ENCODE assay signal across 26 mouse cellular contexts in genomic region chr5:108633676-108634075, GRCm38 (mm10). TPM values are rescaled to one million over a fixed set of nuclear protein-coding genes. Genes with fewer than 3 reads are reported as not detected.
A peak's percentile ranks its signal among the peaks of the same experiment; 100 is the strongest.
DNase-seq lines count a peak whose midpoint lies in the region; ATAC-seq and TF ChIP-seq lines count a peak whose summit lies in the region.
"Had no signal": no experiment of that assay in that cellular context is flagged by ENCODE, and none has a peak within 500 bp of the region (broad histone marks: within the 10 kb centered on the region; RNA-seq: fewer than 3 reads in every experiment).

No protein-coding gene starts in this region.

- H3K4me2 ChIP-seq in hindbrain, postnatal 0 days (ENCODE audit: low read depth, low read length) = no peak overlapping the region
- no peak overlapping the region for H3K4me2 ChIP-seq in hindbrain, embryonic 11.5 days (replicated peaks; ENCODE audit: low read depth, low read length)
- H3K4me2 ChIP-seq in midbrain, embryonic 11.5 days = no peak overlapping the region
- no peak overlapping the region for H3K4me2 ChIP-seq in midbrain, embryonic 14.5 days (ENCODE audit: low read length)
- H3K4me2 ChIP-seq: embryonic facial prominence, embryonic 12.5 days; embryonic facial prominence, embryonic 15.5 days; heart, embryonic 12.5 days; heart, embryonic 15.5 days; hindbrain, embryonic 12.5 days; hindbrain, embryonic 15.5 days; intestine, embryonic 15.5 days had no signal

- peak; percentile 62 to 72 for DNase-seq in cerebellum, postnatal 10 days
- DNase-seq in hindbrain, postnatal 0 days (ENCODE audit: low spot score) = peak; percentile 24
- DNase-seq in hindbrain, embryonic 11.5 days (ENCODE audit: low spot score) = no peak
- DNase-seq in midbrain, embryonic 11.5 days (ENCODE audit: low spot score, missing footprints) = peak; percentile 54
- no peak for DNase-seq in midbrain, embryonic 14.5 days
- DNase-seq: adrenal gland, postnatal 10 days; adrenal gland, postnatal 36 days; cerebellum, adult 11 months; cerebellum, adult 2 months; cerebellum, adult 9-11 months; forebrain, postnatal 0 days; gastrocnemius, adult 2 months; gastrocnemius, postnatal 14 days; heart, adult 18-20 months; heart, postnatal 10 days; heart, postnatal 4 days had no signal

- 86% methylated on average over 4 of the region's 4 CpGs for WGBS in hindbrain, postnatal 0 days
- WGBS in hindbrain, embryonic 11.5 days = 79% methylated on average over 4 of the region's 4 CpGs
- WGBS in midbrain, embryonic 11.5 days = 94% methylated on average over 4 of the region's 4 CpGs
- 85% methylated on average over 4 of the region's 4 CpGs for WGBS in midbrain, embryonic 14.5 days

- no peaks in the 10 kb centered on the region for H3K9me3 ChIP-seq in hindbrain, postnatal 0 days (ENCODE audit: low read length)
- H3K9me3 ChIP-seq in hindbrain, embryonic 11.5 days (ENCODE audit: control insufficient read depth, low read length) = no peaks in the 10 kb centered on the region
- H3K9me3 ChIP-seq in midbrain, embryonic 11.5 days (ENCODE audit: control insufficient read depth, low read length) = no peaks in the 10 kb centered on the region
- no peaks in the 10 kb centered on the region for H3K9me3 ChIP-seq in midbrain, embryonic 14.5 days (ENCODE audit: control insufficient read depth, low read length)
- H3K9me3 ChIP-seq: embryonic facial prominence, embryonic 12.5 days; embryonic facial prominence, embryonic 15.5 days; heart, embryonic 12.5 days; heart, embryonic 15.5 days; hindbrain, embryonic 12.5 days; hindbrain, embryonic 15.5 days; intestine, embryonic 15.5 days had no signal

- no peaks in the 10 kb centered on the region for H3K36me3 ChIP-seq in hindbrain, postnatal 0 days (ENCODE audit: insufficient read depth, low read length)
- no peaks in the 10 kb centered on the region for H3K36me3 ChIP-seq in hindbrain, embryonic 11.5 days (ENCODE audit: control insufficient read depth, insufficient read depth, low read length)
- H3K36me3 ChIP-seq in midbrain, embryonic 11.5 days (ENCODE audit: control insufficient read depth, insufficient read depth, low read length) = no peaks in the 10 kb centered on the region
- 0 out of 2 replicates have a peak, but pooled peaks cover 4% of the 10 kb centered on the region for H3K36me3 ChIP-seq in midbrain, embryonic 14.5 days (ENCODE audit: control insufficient read depth, insufficient read depth, low read length)
- H3K36me3 ChIP-seq: heart, embryonic 15.5 days; hindbrain, embryonic 15.5 days; intestine, embryonic 15.5 days had no signal

- peaks cover 10% of the 10 kb centered on the region for H3K4me1 ChIP-seq in hindbrain, postnatal 0 days (ENCODE audit: insufficient read depth, low read length)
- H3K4me1 ChIP-seq in hindbrain, embryonic 11.5 days (replicated peaks; ENCODE audit: control insufficient read depth, insufficient read depth, low read length) = peaks cover 2% of the 10 kb centered on the region; the same call in 1 of the 2 replicates
- peaks cover 9% of the 10 kb centered on the region for H3K4me1 ChIP-seq in midbrain, embryonic 11.5 days (ENCODE audit: control insufficient read depth, insufficient read depth, low read length)
- peaks cover 9% of the 10 kb centered on the region for H3K4me1 ChIP-seq in midbrain, embryonic 14.5 days (ENCODE audit: control insufficient read depth, insufficient read depth, low read length)

- no peak overlapping the region for H3K9ac ChIP-seq in hindbrain, postnatal 0 days (replicated peaks; ENCODE audit: low read length)
- no peak overlapping the region for H3K9ac ChIP-seq in hindbrain, embryonic 11.5 days (ENCODE audit: low read depth, low read length)
- no peak overlapping the region for H3K9ac ChIP-seq in midbrain, embryonic 11.5 days (ENCODE audit: low read length)
- H3K9ac ChIP-seq in midbrain, embryonic 14.5 days (replicated peaks; ENCODE audit: low read length) = no peak overlapping the region
- H3K9ac ChIP-seq: embryonic facial prominence, embryonic 12.5 days; embryonic facial prominence, embryonic 15.5 days; forebrain, postnatal 0 days; heart, embryonic 12.5 days; heart, embryonic 15.5 days; hindbrain, embryonic 12.5 days; hindbrain, embryonic 15.5 days; intestine, embryonic 15.5 days had no signal

- no peak overlapping the region for H3K27ac ChIP-seq in hindbrain, postnatal 0 days
- no peak overlapping the region for H3K27ac ChIP-seq in hindbrain, embryonic 11.5 days (ENCODE audit: low read depth, low read length)
- no peak overlapping the region for H3K27ac ChIP-seq in midbrain, embryonic 11.5 days (ENCODE audit: low read depth, low read length)
- no peak overlapping the region for H3K27ac ChIP-seq in midbrain, embryonic 14.5 days (replicated peaks; ENCODE audit: low read depth, low read length)
- H3K27ac ChIP-seq: embryonic facial prominence, embryonic 12.5 days; embryonic facial prominence, embryonic 15.5 days; gastrocnemius, adult 2 months; heart, embryonic 15.5 days; hindbrain, embryonic 12.5 days; hindbrain, embryonic 15.5 days; intestine, embryonic 15.5 days had no signal

- ATAC-seq in cerebellum, adult (ENCODE audit: insufficient number of reproducible peaks, low FRiP score, low TSS enrichment) = no peak
- ATAC-seq in hindbrain, postnatal 0 days = no peak
- no peak for ATAC-seq in hindbrain, embryonic 11.5 days (ENCODE audit: low FRiP score)
- ATAC-seq in midbrain, embryonic 11.5 days (ENCODE audit: low FRiP score) = no peak
- no peak for ATAC-seq in midbrain, embryonic 14.5 days (ENCODE audit: low FRiP score, low TSS enrichment)
- ATAC-seq: forebrain, embryonic 14.5 days; forebrain, postnatal 0 days; intestine, embryonic 15.5 days; Patski had no signal

- H3K4me3 ChIP-seq in hindbrain, postnatal 0 days (ENCODE audit: low read length) = no peak overlapping the region
- no peak overlapping the region for H3K4me3 ChIP-seq in hindbrain, embryonic 11.5 days (ENCODE audit: low read depth, low read length)
- H3K4me3 ChIP-seq in midbrain, embryonic 11.5 days (ENCODE audit: low read depth, low read length) = no peak overlapping the region
- H3K4me3 ChIP-seq in midbrain, embryonic 14.5 days (replicated peaks; ENCODE audit: low read depth, low read length) = no peak overlapping the region
- H3K4me3 ChIP-seq: embryonic facial prominence, embryonic 12.5 days; embryonic facial prominence, embryonic 15.5 days; gastrocnemius, adult 2 months; heart, embryonic 12.5 days; heart, embryonic 15.5 days; hindbrain, embryonic 12.5 days; hindbrain, embryonic 15.5 days; intestine, embryonic 15.5 days had no signal

- no peaks in the 10 kb centered on the region for H3K27me3 ChIP-seq in hindbrain, postnatal 0 days (ENCODE audit: insufficient read depth, low read length)
- H3K27me3 ChIP-seq in hindbrain, embryonic 11.5 days (ENCODE audit: control insufficient read depth, insufficient read depth, low read length) = no peaks in the 10 kb centered on the region
- H3K27me3 ChIP-seq in midbrain, embryonic 11.5 days (ENCODE audit: control insufficient read depth, insufficient read depth, low read length) = no peaks in the 10 kb centered on the region
- no peaks in the 10 kb centered on the region for H3K27me3 ChIP-seq in midbrain, embryonic 14.5 days (ENCODE audit: control insufficient read depth, insufficient read depth, low read length)
- H3K27me3 ChIP-seq: embryonic facial prominence, embryonic 12.5 days; embryonic facial prominence, embryonic 15.5 days; heart, embryonic 12.5 days; heart, embryonic 15.5 days; hindbrain, embryonic 12.5 days; hindbrain, embryonic 15.5 days; intestine, embryonic 15.5 days; Patski had no signal

- TF ChIP-seq CTCF in hindbrain, postnatal 0 days (IDR thresholded peaks at IDR 0.05; ENCODE audit: low read depth) = no peak

RNA-seq across cellular contexts. Expression of gene Tmem175, which starts 4.1 kb away (rescaled TPM):
- 43.6 and 50.0 TPM in 2 replicates for total RNA-seq in hindbrain, postnatal 0 days (2014; rRNA removed)
- 38.7 and 40.6 TPM in 2 replicates for polyA plus RNA-seq in hindbrain, postnatal 0 days (2015; fragmentation: Nextera tagmentation; extraction: Ambion mirVana)
- 20.4 and 22.3 TPM in 2 replicates for polyA plus RNA-seq in hindbrain, embryonic 11.5 days (2014; fragmentation: Nextera tagmentation; extraction: Ambion mirVana)
- 20.9 and 22.1 TPM in 2 replicates for polyA plus RNA-seq in midbrain, embryonic 11.5 days (2014; fragmentation: Nextera tagmentation; extraction: Ambion mirVana)
- polyA plus RNA-seq in midbrain, embryonic 14.5 days (2014; fragmentation: Nextera tagmentation; extraction: Ambion mirVana) = 25.7 and 29.9 TPM in 2 replicates

RNA-seq across cellular contexts. Expression of gene Gak, which starts 4.1 kb away (rescaled TPM):
- total RNA-seq in hindbrain, postnatal 0 days (2014; rRNA removed) = 75.5 and 87.8 TPM in 2 replicates
- 40.2 and 43.5 TPM in 2 replicates for polyA plus RNA-seq in hindbrain, postnatal 0 days (2015; fragmentation: Nextera tagmentation; extraction: Ambion mirVana)
- 40.8 and 45.7 TPM in 2 replicates for polyA plus RNA-seq in hindbrain, embryonic 11.5 days (2014; fragmentation: Nextera tagmentation; extraction: Ambion mirVana)
- polyA plus RNA-seq in midbrain, embryonic 11.5 days (2014; fragmentation: Nextera tagmentation; extraction: Ambion mirVana) = 43.3 and 45.3 TPM in 2 replicates
- 42.4 and 50.9 TPM in 2 replicates for polyA plus RNA-seq in midbrain, embryonic 14.5 days (2014; fragmentation: Nextera tagmentation; extraction: Ambion mirVana)

RNA-seq across cellular contexts. Expression of gene Idua, which starts 26.5 kb away (rescaled TPM):
- 4.9 and 11.4 TPM in 2 replicates for total RNA-seq in hindbrain, postnatal 0 days (2014; rRNA removed)
- polyA plus RNA-seq in hindbrain, postnatal 0 days (2015; fragmentation: Nextera tagmentation; extraction: Ambion mirVana) = 8.0 and 8.2 TPM in 2 replicates
- 8.7 and 9.4 TPM in 2 replicates for polyA plus RNA-seq in hindbrain, embryonic 11.5 days (2014; fragmentation: Nextera tagmentation; extraction: Ambion mirVana)
- polyA plus RNA-seq in midbrain, embryonic 11.5 days (2014; fragmentation: Nextera tagmentation; extraction: Ambion mirVana) = 9.2 TPM in 2 replicates
- polyA plus RNA-seq in midbrain, embryonic 14.5 days (2014; fragmentation: Nextera tagmentation; extraction: Ambion mirVana) = 11.9 and 12.7 TPM in 2 replicates

RNA-seq across cellular contexts. Expression of gene Dgkq, which starts 35.8 kb away (rescaled TPM):
- 48.2 and 64.4 TPM in 2 replicates for total RNA-seq in hindbrain, postnatal 0 days (2014; rRNA removed)
- 19.3 and 20.0 TPM in 2 replicates for polyA plus RNA-seq in hindbrain, postnatal 0 days (2015; fragmentation: Nextera tagmentation; extraction: Ambion mirVana)
- polyA plus RNA-seq in hindbrain, embryonic 11.5 days (2014; fragmentation: Nextera tagmentation; extraction: Ambion mirVana) = 8.2 and 9.5 TPM in 2 replicates
- polyA plus RNA-seq in midbrain, embryonic 11.5 days (2014; fragmentation: Nextera tagmentation; extraction: Ambion mirVana) = 8.6 TPM in 2 replicates
- polyA plus RNA-seq in midbrain, embryonic 14.5 days (2014; fragmentation: Nextera tagmentation; extraction: Ambion mirVana) = 24.4 and 32.5 TPM in 2 replicates

RNA-seq across cellular contexts. Expression of gene Slc26a1, which starts 41.7 kb away (rescaled TPM):
- total RNA-seq in hindbrain, postnatal 0 days (2014; rRNA removed) = 6.3 and 12.6 TPM in 2 replicates
- 3.5 and 3.6 TPM in 2 replicates for polyA plus RNA-seq in hindbrain, postnatal 0 days (2015; fragmentation: Nextera tagmentation; extraction: Ambion mirVana)
- 0.48 and 0.91 TPM in 2 replicates for polyA plus RNA-seq in hindbrain, embryonic 11.5 days (2014; fragmentation: Nextera tagmentation; extraction: Ambion mirVana)
- 0.69 and 0.81 TPM in 2 replicates for polyA plus RNA-seq in midbrain, embryonic 11.5 days (2014; fragmentation: Nextera tagmentation; extraction: Ambion mirVana)
- polyA plus RNA-seq in midbrain, embryonic 14.5 days (2014; fragmentation: Nextera tagmentation; extraction: Ambion mirVana) = 2.9 and 3.6 TPM in 2 replicates
- total RNA-seq: gastrocnemius, adult 2 months; gastrocnemius, postnatal 14 days; heart, adult 18-20 months had no signal

Comparison
In these comparisons a context has a peak if more than half of its experiments do, and no peak if none do; other contexts are left out.
1. DNase-seq: peak in cerebellum, postnatal 10 days (2 of 2), hindbrain, postnatal 0 days (single experiment) and midbrain, embryonic 11.5 days (single experiment); none in hindbrain, embryonic 11.5 days (single experiment) and midbrain, embryonic 14.5 days (single experiment).